Mouse (Mus musculus) embryonic facial prominence, embryonic 14.5 days (tissue): ENCODE measurements around the gene Zfp775. TPM values are rescaled to one million over a fixed set of nuclear protein-coding genes. Genes with fewer than 3 reads are reported as not detected.

ENCODE experiments used
- ATAC-seq: fragments of 200-750 bp; cut with Nextera tagmentation; 2 replicates; pipeline ENCODE4 v1.8.0; 2017; ENCODE audit warnings: low read depth, moderate number of reproducible peaks, moderate TSS enrichment
- DNase-seq: peaks from one replicate; pipeline ENCODE4 v3.0.0-alpha.2; 2015; ENCODE audit warnings: low spot score
- H3K27ac ChIP-seq: fragments of 300-500 bp; sonication (generic); replicated peaks from 2 replicates; pipeline ENCODE4 v1.5.1; 2014; ENCODE audit warnings: low read depth, mild to moderate bottlenecking, low read length, moderate library complexity
- H3K27me3 ChIP-seq: fragments of 300-500 bp; sonication (generic); replicated peaks from 2 replicates; pipeline ENCODE4 v1.6.1; 2014; ENCODE audit warnings: low read length; ENCODE audit not compliant: control insufficient read depth, insufficient read depth
- H3K36me3 ChIP-seq: fragments of 300-500 bp; sonication (generic); 2 replicates; pipeline ENCODE4 v1.6.1; 2014; ENCODE audit warnings: low read length, mixed read lengths; ENCODE audit not compliant: control insufficient read depth, insufficient read depth
- H3K4me1 ChIP-seq: fragments of 300-500 bp; sonication (generic); 2 replicates; pipeline ENCODE4 v1.6.1; 2014; ENCODE audit warnings: antibody characterized with exemption, low read length; ENCODE audit not compliant: control insufficient read depth, insufficient read depth
- H3K4me2 ChIP-seq: fragments of 300-500 bp; sonication (generic); 2 replicates; pipeline ENCODE4 v1.6.1; 2014; ENCODE audit warnings: low read depth, mild to moderate bottlenecking, low read length, moderate library complexity, mixed read lengths
- H3K4me3 ChIP-seq: fragments of 300-500 bp; sonication (generic); 2 replicates; pipeline ENCODE4 v1.5.1; 2014; ENCODE audit warnings: low read depth, mild to moderate bottlenecking, low read length
- H3K9ac ChIP-seq: fragments of 300-500 bp; sonication (generic); 2 replicates; pipeline ENCODE4 v1.6.1; 2014; ENCODE audit warnings: low read depth, mild to moderate bottlenecking, low read length, moderate library complexity, mixed read lengths
- H3K9me3 ChIP-seq: fragments of 300-500 bp; sonication (generic); 2 replicates; pipeline ENCODE4 v1.6.1; 2016; ENCODE audit warnings: low read length; ENCODE audit not compliant: control insufficient read depth
- WGBS: fragments of 180-500 bp; shearing (Covaris S2); extraction: QIAGEN DNeasy Blood & Tissue Kit; methylation state at CpG from one replicate; pipeline ENCODE4 v1.1.7; 2014; 5-methylcytosine and 5-hydroxymethylcytosine counted together
- polyA plus RNA-seq: library from polyadenylated mRNA; unstranded; fragments of >200 nt; fragmentation: Nextera tagmentation; extraction: Ambion mirVana; gene quantifications from 2 replicates; pipeline ENCODE4 v1.2.1, GENCODE M21; 2014

Gene Zfp775
- polyA plus RNA-seq, 1 experiment from 2014 or later, result 5.9 TPM

GRCm38 (mm10) chr6:48579215-48579648, 22.6 kb upstream of the Zfp775 start:
- Histone ChIP-seq H3K27ac (0 out of 2 replicates have a peak overlapping the region, but pooled peaks have one; percentile 2), H3K9ac (no peak overlapping the region), H3K4me2 (0 out of 2 replicates have a peak overlapping the region, but pooled peaks have one; percentile 12), H3K4me1 (peaks cover 4% of the 10 kb centered on the region; the same call in 1 of the 2 replicates), H3K9me3 (no peaks in the 10 kb centered on the region), H3K36me3 (no peaks in the 10 kb centered on the region), H3K4me3 (no peak overlapping the region), H3K27me3 (no peaks in the 10 kb centered on the region)
- 17% methylated on average over 5 of the region's 5 CpGs for WGBS
- ATAC-seq (peak; percentile 53; the same call in 1 of the 2 replicates), DNase-seq (peak; percentile 36)

DNA sequence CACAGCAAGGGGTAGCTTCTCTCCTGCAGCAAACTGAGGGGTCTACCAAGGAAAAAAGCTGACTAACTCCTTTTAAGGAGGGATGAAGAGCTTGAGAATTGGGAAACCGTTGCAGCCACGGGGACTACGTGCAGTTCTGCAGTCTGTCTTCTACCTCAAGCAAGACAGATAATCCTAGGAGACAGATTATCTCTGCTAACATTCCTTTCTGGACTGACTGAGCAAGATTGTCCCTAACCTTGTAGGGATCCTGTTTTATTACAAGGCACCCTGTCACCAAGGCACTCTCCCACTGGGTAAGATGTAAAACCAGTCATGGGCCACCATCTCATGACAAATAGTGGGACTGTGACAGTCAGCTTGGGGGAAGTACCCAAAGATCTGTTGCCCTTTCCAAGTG, 20.6 kb upstream of the Zfp775 start:
- Histone ChIP-seq H3K4me2 (no peak overlapping the region), H3K4me1 (peaks cover 4% of the 10 kb centered on the region; the same call in 1 of the 2 replicates), H3K27me3 (no peaks in the 10 kb centered on the region), H3K4me3 (no peak overlapping the region), H3K27ac (no peak overlapping the region), H3K36me3 (no peaks in the 10 kb centered on the region), H3K9ac (no peak overlapping the region), H3K9me3 (no peaks in the 10 kb centered on the region)
- DNase-seq (no peak), ATAC-seq (no peak)
- WGBS, result 40% methylated on average over 3 of the region's 3 CpGs

- Histone ChIP-seq H3K27me3 (no peaks in the 10 kb centered on the region), H3K9me3 (no peaks in the 10 kb centered on the region), H3K36me3 (no peaks in the 10 kb centered on the region), H3K27ac (no peak overlapping the region), H3K4me2 (no peak overlapping the region), H3K9ac (no peak overlapping the region), H3K4me3 (no peak overlapping the region), H3K4me1 (peaks cover 4% of the 10 kb centered on the region; the same call in 1 of the 2 replicates)
- 74% methylated on average over 3 of the region's 3 CpGs for WGBS
- ATAC-seq (no peak), DNase-seq (peak; percentile 65)
These were observed 19.8 kb upstream of the Zfp775 start for GRCm38 (mm10) chr6:48582037-48582436.

- WGBS, result 16% methylated on average over 6 of the region's 6 CpGs
- no peaks in the 10 kb centered on the region for H3K36me3 ChIP-seq
- peak within 1 kb of the TSS; percentile 36 for H3K27ac ChIP-seq
- peak within 1 kb of the TSS; percentile 1; the same call in 1 of the 2 replicates for H3K9ac ChIP-seq
- no peak within 1 kb of the TSS for H3K4me3 ChIP-seq
- peaks cover 14% of the 10 kb centered on the region for H3K4me1 ChIP-seq
- ATAC-seq (0 out of 2 replicates have a peak, but pooled peaks have one; percentile 19), DNase-seq (peak; percentile 75)
- H3K4me2 ChIP-seq, result no peak within 1 kb of the TSS
- no peaks in the 10 kb centered on the region for H3K27me3 ChIP-seq
- H3K9me3 ChIP-seq, result no peaks in the 10 kb centered on the region
These were observed 12.6 kb upstream of the Zfp775 start, which contains the start of gene Gm45021 for GRCm38 (mm10) chr6:48589194-48589750. Gm45021 (plus strand) TSS chr6:48589610.

- no peak overlapping the region for H3K4me2 ChIP-seq
These were observed 10.5 kb upstream of the Zfp775 start for GRCm38 (mm10) chr6:48591221-48591845.

DNA sequence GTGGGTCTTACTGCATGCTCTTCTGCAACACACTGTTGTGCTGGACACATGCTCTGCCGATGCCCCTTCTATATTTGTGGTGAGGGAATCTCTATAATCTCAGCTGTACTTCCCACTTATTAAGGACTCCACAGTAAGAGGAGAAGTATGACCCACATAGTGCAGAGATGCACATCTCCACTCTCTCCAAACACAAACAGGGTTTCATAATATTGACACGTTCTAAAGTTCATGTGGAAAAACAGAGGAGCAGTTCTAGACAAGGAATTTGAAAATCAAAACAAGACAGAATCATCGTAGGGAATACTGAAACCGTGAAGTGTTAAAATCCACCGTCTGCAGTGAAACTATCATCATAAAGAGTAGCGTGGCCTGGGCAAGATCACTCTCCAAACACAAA, 10.0 kb upstream of the Zfp775 start:
- Histone ChIP-seq H3K9ac (no peak overlapping the region), H3K4me2 (no peak overlapping the region), H3K27ac (no peak overlapping the region), H3K36me3 (peaks cover 13% of the 10 kb centered on the region), H3K4me1 (peaks cover 14% of the 10 kb centered on the region), H3K4me3 (no peak overlapping the region), H3K9me3 (peaks cover 10% of the 10 kb centered on the region), H3K27me3 (no peaks in the 10 kb centered on the region)
- ATAC-seq (no peak), DNase-seq (no peak)
- WGBS, result 87% methylated on average over 6 of the region's 6 CpGs

More at GRCm38 (mm10) chr6:48591221-48591845, 10.5 kb upstream of the Zfp775 start:
- Histone ChIP-seq H3K27ac (no peak overlapping the region), H3K4me1 (peaks cover 14% of the 10 kb centered on the region), H3K9me3 (peaks cover 4% of the 10 kb centered on the region), H3K4me3 (no peak overlapping the region), H3K36me3 (peaks cover 7% of the 10 kb centered on the region), H3K27me3 (no peaks in the 10 kb centered on the region), H3K9ac (no peak overlapping the region)
- DNase-seq (no peak), ATAC-seq (no peak)
- WGBS, result 92% methylated on average over 3 of the region's 3 CpGs

DNA sequence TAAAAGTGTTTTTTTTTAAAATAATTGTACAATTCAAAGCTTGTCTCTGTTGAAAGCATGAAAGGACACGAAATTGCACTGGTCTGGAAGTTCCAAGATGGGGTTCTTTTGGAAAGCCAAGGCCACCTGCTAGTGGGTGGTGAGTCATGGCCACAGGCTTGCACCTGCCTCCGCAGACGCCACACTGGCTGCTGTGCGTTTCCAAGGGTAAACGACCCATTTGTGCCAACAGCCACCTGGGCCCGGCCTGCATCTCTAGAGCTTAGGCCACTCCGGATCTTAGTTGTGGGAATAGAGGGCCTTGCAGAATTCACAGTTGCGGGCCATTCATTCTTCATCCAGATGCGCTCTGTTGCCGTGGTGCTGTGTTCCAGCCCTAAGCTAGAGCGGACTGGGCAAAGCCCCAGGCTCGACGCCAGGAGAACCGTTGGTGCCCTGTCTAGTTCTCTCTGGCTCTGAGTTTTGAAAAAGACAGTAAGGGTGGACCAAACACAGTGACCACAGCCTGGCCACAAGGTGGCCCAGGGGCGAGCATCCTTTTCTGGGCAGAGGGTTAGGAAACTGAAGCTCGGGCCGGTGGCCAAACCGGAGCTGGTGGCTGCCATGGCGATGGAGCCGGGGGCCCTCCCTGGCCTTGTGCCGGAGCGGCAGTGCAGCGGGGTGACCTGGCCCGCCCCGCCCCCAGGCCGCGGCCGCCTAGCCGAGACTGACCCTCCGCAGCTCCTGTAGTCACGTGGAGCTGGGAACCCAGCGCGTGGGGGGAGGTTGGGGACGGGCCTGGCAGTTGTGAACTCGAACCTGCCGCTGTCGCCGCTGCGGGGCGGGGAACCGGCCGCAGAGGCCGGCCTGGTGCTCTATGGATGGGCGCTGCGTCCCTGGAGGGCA, 8.5 kb upstream of the Zfp775 start, which contains the start of the genes Repin1 and Gm44965:
TSS of gene Repin1 (plus strand) at position 726 of the 885 bp plus-strand sequence.
TSS of gene Gm44965 (plus strand) at position 784 of the 885 bp plus-strand sequence.
- peak within 1 kb of the TSS; percentile 79; the same call in 1 of the 2 replicates for H3K27ac ChIP-seq
- no peaks in the 10 kb centered on the region for H3K27me3 ChIP-seq
- peaks cover 28% of the 10 kb centered on the region for H3K36me3 ChIP-seq
- ATAC-seq, result peak; percentile 93
- H3K9me3 ChIP-seq, result peaks cover 25% of the 10 kb centered on the region
- DNase-seq, result peak; percentile 93
- peak within 1 kb of the TSS; percentile 88 for H3K4me3 ChIP-seq
- H3K9ac ChIP-seq, result peak within 1 kb of the TSS; percentile 90
- WGBS, result 13% methylated on average over 25 of the region's 45 CpGs
- peak within 1 kb of the TSS; percentile 84 for H3K4me2 ChIP-seq
- peaks cover 14% of the 10 kb centered on the region for H3K4me1 ChIP-seq
